Mouse (Mus musculus) intestine, embryonic 15.5 days (tissue): ENCODE data around the gene Zfp366. TPM values are rescaled to one million over a fixed set of nuclear protein-coding genes. Genes with fewer than 3 reads are reported as not detected.
"Not testable (repeated sequence)": the region's sequence is repeated elsewhere in the genome, so short reads cannot be mapped to it uniquely, and the experiment has no call there.

ENCODE experiments used
- ATAC-seq: fragments of 200-750 bp; cut with Nextera tagmentation; 2 replicates; pipeline ENCODE4 v1.8.0; 2017; ENCODE audit warnings: moderate TSS enrichment, moderate library complexity
- H3K27ac ChIP-seq: fragments of 300-500 bp; sonication (generic); 2 replicates; pipeline ENCODE4 v1.5.1; 2015; ENCODE audit warnings: mild to moderate bottlenecking, inconsistent platforms
- H3K27me3 ChIP-seq: fragments of 300-500 bp; sonication (generic); replicated peaks from 2 replicates; pipeline ENCODE4 v1.6.1; 2015; ENCODE audit warnings: inconsistent platforms
- H3K36me3 ChIP-seq: fragments of 300-500 bp; sonication (generic); 2 replicates; pipeline ENCODE4 v1.6.1; 2015; ENCODE audit warnings: inconsistent platforms
- H3K4me1 ChIP-seq: fragments of 300-500 bp; sonication (generic); replicated peaks from 2 replicates; pipeline ENCODE4 v1.6.1; 2015; ENCODE audit warnings: inconsistent platforms
- H3K4me2 ChIP-seq: fragments of 300-500 bp; sonication (generic); replicated peaks from 2 replicates; pipeline ENCODE4 v1.6.1; 2015; ENCODE audit warnings: mild to moderate bottlenecking, inconsistent platforms
- H3K4me3 ChIP-seq: fragments of 300-500 bp; sonication (generic); replicated peaks from 2 replicates; pipeline ENCODE4 v1.5.1; 2015; ENCODE audit warnings: inconsistent platforms
- H3K9ac ChIP-seq: fragments of 300-500 bp; sonication (generic); 2 replicates; pipeline ENCODE4 v1.6.1; 2015; ENCODE audit warnings: inconsistent platforms
- H3K9me3 ChIP-seq: fragments of 300-500 bp; sonication (generic); 2 replicates; pipeline ENCODE4 v1.6.1; 2016; ENCODE audit warnings: inconsistent platforms
- WGBS: fragments of 180-500 bp; shearing (Covaris S2); methylation state at CpG from one replicate; pipeline ENCODE4 v1.1.7; 2015; 5-methylcytosine and 5-hydroxymethylcytosine counted together
- polyA plus RNA-seq: library from polyadenylated mRNA; unstranded; fragments of >200 nt; fragmentation: Nextera tagmentation; extraction: Ambion mirVana; gene quantifications from 2 replicates; pipeline ENCODE4 v1.2.1, GENCODE M21; 2015

Zfp366 gene
- polyA plus RNA-seq, 1 experiment from 2014 or later, result 0.48 TPM

DNA sequence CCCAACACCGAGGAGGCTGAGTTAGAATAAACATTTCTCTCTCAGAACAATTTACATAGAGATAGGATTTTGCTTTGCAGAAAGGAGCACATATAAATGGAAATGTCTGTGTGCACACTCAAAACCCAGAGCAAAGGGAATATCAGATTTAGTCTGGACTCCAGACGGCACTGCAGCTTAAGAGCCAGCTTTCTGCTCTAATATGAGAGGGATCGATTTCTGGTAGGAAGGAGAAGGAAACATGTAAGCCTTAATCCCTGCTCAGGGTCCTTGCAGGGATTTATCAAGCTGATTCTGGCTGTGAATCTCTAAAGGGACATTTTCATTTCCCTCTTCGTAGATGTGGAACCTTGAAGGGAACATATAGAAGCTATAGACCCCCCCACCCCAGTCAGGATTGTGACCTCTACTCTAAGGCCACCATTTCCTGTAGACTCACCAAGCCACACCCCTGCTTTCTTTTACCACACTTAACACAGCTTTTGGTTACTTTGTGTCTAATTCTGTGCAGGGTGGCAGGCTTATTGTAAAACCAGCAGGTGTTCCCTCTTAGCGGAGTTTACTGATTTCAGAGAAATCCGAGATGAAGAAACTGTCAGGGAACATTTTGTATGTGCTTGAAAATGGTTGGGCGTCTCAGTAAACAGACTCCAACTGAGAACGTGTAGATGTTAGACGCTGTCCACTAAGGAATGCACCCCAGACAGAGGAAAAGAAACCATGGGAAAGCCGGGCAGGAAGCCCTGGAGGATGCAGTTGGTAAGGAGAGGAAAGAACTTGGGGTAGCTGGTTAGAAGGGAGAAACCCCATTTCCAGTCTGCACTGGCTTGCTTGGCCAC is 20.9 kb upstream of the Zfp366 start:
- H3K9ac ChIP-seq, result no peak overlapping the region
- no peaks in the 10 kb centered on the region for H3K27me3 ChIP-seq
- no peaks in the 10 kb centered on the region for H3K9me3 ChIP-seq
- peaks cover 6% of the 10 kb centered on the region; the same call in 1 of the 2 replicates for H3K4me1 ChIP-seq
- H3K27ac ChIP-seq, result 0 out of 2 replicates have a peak overlapping the region, but pooled peaks have one; percentile 14
- no peak for ATAC-seq
- 29% methylated on average over 10 of the region's 10 CpGs for WGBS
- no peak overlapping the region for H3K4me2 ChIP-seq
- H3K36me3 ChIP-seq, result no peaks in the 10 kb centered on the region
- no peak overlapping the region for H3K4me3 ChIP-seq

DNA sequence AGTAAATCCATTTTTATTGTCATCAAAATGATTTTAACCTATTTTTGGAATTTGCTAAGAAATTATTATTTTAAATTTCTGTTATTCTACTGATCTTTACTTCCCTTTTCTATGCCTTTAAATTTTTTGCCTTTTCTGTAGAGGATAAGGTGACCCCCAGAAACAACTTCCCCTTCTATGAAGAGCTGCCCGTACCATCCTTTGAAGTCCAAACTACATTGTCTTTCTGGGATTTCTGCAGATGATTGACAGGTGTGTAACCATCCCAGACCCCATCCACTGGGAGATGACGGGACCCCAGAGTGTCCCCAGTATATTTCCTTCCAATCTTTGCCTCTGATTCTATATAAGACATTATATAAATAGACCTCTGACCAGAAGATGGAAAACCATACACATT is 20.3 kb upstream of the Zfp366 start:
- 0 out of 2 replicates have a peak overlapping the region, but pooled peaks have one; percentile 14 for H3K27ac ChIP-seq
- no peak for ATAC-seq

DNA sequence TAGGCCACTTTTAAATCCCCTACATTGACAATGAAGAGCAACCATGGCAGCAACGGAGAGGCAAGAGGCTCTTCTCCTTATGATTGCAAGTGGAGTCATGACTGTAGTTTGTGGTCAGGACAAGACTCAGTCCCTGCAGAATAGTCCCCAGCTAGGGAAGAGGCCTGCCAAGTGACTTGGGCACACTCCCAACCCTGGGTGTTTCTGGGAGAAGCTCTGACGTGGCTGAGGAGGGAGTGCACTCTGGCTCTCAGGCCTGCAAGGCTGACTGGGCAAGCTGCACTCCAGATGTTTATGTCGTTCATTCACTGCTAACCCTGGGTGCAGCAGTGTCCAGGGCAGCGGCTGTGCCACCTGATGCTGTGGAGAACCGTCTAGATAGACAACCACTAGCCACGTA is 15.2 kb upstream of the Zfp366 start:
- no peaks in the 10 kb centered on the region for H3K4me1 ChIP-seq
- H3K27me3 ChIP-seq, result no peaks in the 10 kb centered on the region
- no peaks in the 10 kb centered on the region for H3K9me3 ChIP-seq
- no peak overlapping the region for H3K27ac ChIP-seq
- H3K4me2 ChIP-seq, result no peak overlapping the region
- H3K36me3 ChIP-seq, result no peaks in the 10 kb centered on the region
- ATAC-seq, result no peak
- 73% methylated on average over 6 of the region's 6 CpGs for WGBS
- H3K4me3 ChIP-seq, result no peak overlapping the region
- H3K9ac ChIP-seq, result no peak overlapping the region

More for the DNA sequence above, 20.3 kb upstream of the Zfp366 start:
- H3K9me3 ChIP-seq, result no peaks in the 10 kb centered on the region
- H3K4me3 ChIP-seq, result no peak overlapping the region
- 74% methylated on average over 2 of the region's 2 CpGs for WGBS
- H3K4me2 ChIP-seq, result no peak overlapping the region
- H3K27me3 ChIP-seq, result no peaks in the 10 kb centered on the region
- H3K9ac ChIP-seq, result no peak overlapping the region
- H3K4me1 ChIP-seq, result peaks cover 6% of the 10 kb centered on the region; the same call in 1 of the 2 replicates
- H3K36me3 ChIP-seq, result no peaks in the 10 kb centered on the region

DNA sequence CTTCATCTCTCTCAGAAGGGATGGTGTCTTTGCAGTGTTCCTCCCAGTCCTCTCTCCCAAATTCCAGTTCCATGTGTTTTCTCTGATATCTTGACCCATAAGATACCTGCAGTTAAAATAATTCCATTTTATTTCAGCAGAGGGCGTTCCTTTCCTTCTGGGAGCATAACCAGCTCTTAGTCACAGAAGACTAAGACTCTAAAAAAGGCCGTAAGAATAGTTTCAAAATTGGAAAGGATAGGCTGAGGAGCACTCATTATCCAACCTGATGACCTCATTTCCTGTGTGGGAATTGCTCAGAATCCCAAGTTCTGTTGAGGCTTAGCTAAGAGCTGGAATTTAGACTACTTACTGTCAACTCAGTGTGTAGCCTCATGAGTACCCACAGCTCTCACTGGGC is 14.3 kb upstream of the Zfp366 start:
- H3K36me3 ChIP-seq, result no peaks in the 10 kb centered on the region
- H3K27me3 ChIP-seq, result no peaks in the 10 kb centered on the region
- WGBS, result 35% methylated on average over 2 of the region's 2 CpGs

DNA sequence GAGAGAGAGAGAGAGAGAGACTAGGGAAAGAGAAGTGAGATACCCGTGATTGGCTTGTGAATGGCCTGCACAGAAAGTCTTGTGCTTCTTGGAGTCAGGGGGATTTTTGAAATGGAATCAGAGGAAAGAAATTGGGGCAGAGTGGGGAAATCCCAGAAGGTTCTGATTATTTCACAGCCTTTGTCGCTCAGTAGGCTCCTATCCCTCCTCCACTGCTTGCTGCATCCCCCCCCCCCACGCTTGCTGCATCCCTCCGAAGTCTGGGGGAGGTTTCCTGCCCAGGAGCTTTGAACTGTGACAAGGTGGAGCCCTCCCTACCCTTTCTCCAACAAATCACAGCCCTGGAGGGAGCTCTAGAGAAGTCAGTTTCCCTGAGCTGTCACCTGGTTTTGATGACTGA is 10.8 kb upstream of the Zfp366 start:
- Histone ChIP-seq H3K9me3 (no peaks in the 10 kb centered on the region), H3K9ac (no peak overlapping the region), H3K4me2 (no peak overlapping the region), H3K27me3 (no peaks in the 10 kb centered on the region), H3K27ac (no peak overlapping the region), H3K36me3 (no peaks in the 10 kb centered on the region), H3K4me3 (no peak overlapping the region), H3K4me1 (0 out of 2 replicates have a peak, but pooled peaks cover 3% of the 10 kb centered on the region)
- ATAC-seq, result no peak
- WGBS, result 57% methylated on average over 4 of the region's 4 CpGs

More for the DNA sequence above, 14.3 kb upstream of the Zfp366 start:
- H3K4me3 ChIP-seq, result no peak overlapping the region
- ATAC-seq, result no peak
- no peak overlapping the region for H3K9ac ChIP-seq
- 0 out of 2 replicates have a peak, but pooled peaks cover 3% of the 10 kb centered on the region for H3K4me1 ChIP-seq
- no peak overlapping the region for H3K27ac ChIP-seq
- no peak overlapping the region for H3K4me2 ChIP-seq
- H3K9me3 ChIP-seq, result no peaks in the 10 kb centered on the region

DNA sequence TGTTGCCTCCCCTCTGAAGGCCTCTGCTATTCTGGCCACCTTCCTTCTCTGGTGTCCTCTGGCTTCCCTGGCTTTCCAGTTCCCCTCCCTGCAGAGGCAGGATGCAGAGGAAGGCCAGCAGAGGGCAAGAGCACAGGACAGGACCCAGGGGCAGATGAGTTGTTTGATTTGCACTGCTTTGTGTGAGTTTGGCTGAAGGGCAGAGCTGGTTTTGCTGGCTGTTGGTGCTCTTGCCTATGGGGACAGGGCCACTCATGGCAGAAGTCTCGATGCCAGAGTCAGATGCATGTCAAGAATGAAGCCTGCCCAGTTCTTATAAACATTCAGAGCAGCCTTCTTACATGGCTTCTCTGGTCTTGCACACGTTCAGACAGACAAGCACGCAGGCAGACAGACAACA is 1.8 kb upstream of the Zfp366 start:
- ATAC-seq, H3K9me3 ChIP-seq, H3K36me3 ChIP-seq, H3K27ac ChIP-seq, H3K27me3 ChIP-seq, H3K4me2 ChIP-seq, H3K9ac ChIP-seq, H3K4me3 ChIP-seq, H3K4me1 ChIP-seq: not testable (repeated sequence)
- WGBS, result 80% methylated on average over 3 of the region's 3 CpGs

DNA sequence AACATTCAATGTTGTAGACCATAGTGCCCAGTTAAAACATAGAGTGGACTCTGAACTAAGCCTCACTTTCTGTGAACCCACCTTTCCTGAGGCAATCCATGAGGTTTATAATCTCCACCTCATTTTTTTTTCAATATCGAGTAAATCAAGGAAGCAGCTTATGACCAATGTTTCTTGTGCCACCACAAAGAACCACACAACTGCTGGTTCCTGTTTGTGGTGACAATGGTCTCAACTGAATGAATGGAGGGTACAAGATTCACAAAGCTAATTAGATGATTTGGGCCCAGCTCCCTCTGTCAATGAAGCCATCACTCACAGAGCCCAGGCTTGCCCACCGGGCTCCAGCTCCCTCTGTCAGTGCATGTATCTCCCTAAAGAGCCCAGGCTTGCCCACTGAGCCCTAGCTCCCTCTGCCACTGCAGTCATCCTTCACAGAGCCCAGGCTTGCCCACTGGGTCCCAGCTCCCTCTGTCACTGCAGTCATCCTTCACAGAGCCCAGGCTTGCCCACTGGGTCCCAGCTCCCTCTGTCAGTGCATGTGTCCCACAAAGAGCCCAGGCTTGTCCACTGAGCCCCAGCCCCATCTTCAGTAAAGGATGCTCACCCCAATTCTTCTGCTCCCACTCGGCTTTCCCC is 1.2 kb upstream of the Zfp366 start:
- H3K4me3 ChIP-seq, result no peak overlapping the region
- H3K27ac ChIP-seq, result no peak overlapping the region
- H3K9ac ChIP-seq, result no peak overlapping the region
- no peaks in the 10 kb centered on the region for H3K36me3 ChIP-seq
- no peaks in the 10 kb centered on the region for H3K9me3 ChIP-seq
- 76% methylated on average over 3 of the region's 3 CpGs for WGBS
- no peaks in the 10 kb centered on the region for H3K4me1 ChIP-seq
- no peak for ATAC-seq
- H3K27me3 ChIP-seq, result no peaks in the 10 kb centered on the region
- H3K4me2 ChIP-seq, result no peak overlapping the region

DNA sequence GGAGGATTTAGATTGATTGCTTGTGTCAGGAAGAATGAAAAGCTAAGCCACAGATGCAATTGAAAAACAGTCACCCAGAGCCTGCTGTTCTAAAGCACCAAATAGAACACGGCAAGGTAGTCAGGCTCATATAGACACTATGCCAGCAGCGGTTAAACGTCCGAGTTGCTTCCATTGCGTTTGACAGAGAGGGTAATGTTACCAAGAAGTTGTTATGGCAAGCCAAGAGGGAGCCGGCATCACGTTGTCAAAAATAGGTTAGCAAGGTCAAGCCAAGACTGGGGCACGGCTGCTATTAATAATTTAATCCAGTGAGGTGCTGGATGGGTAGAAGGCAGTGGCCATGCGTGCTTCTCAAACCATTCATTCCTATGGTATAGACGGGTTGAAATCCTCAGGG is 950 bp downstream of the Zfp366 start:
- no peak for ATAC-seq
- Histone ChIP-seq H3K9ac (no peak overlapping the region), H3K27me3 (no peaks in the 10 kb centered on the region), H3K9me3 (no peaks in the 10 kb centered on the region), H3K27ac (no peak overlapping the region), H3K36me3 (no peaks in the 10 kb centered on the region), H3K4me3 (no peak overlapping the region), H3K4me2 (no peak overlapping the region), H3K4me1 (no peaks in the 10 kb centered on the region)
- WGBS, result 79% methylated on average over 10 of the region's 10 CpGs

DNA sequence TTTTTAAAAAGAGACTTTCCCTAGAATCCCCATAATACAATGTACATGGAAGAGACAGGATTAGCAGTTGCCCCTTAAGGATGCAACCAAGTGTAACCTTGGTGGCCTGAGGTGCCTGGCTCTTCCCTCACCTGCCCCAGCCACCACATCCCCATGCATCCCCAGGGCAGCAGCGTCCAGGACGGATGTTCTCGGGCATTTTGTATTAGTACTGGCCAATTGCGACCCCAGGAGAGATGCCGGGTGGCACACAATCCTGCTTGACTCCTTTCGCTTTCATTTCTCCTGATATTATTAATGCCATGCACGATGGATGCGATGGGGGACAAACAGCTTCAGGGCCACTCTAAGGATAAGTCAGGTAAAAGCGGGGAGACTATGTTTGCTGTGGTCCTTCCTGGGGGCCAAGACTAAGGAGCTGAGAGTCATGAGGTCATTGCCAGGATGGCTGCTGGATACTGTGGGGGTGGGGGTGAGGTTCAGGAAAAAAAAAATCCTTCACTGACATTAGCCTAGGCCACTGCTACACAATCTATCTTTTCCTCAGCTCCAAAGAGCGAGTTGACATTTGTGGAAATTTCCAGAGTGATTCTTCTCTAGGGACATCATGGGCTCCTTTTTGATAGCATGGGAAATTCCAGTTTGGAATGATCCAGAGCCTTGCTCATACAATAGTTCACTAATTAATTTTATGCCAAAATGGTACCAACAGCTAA is 1.7 kb downstream of the Zfp366 start:
- ATAC-seq, result no peak
- peak overlapping the region; percentile 12; the same call in 1 of the 2 replicates for H3K4me3 ChIP-seq
- H3K4me2 ChIP-seq, result 0 out of 2 replicates have a peak overlapping the region, but pooled peaks have one; percentile 17
- H3K36me3 ChIP-seq, result no peaks in the 10 kb centered on the region
- no peak overlapping the region for H3K9ac ChIP-seq
- no peaks in the 10 kb centered on the region for H3K4me1 ChIP-seq
- WGBS, result 85% methylated on average over 10 of the region's 10 CpGs
- H3K27me3 ChIP-seq, result no peaks in the 10 kb centered on the region
- H3K27ac ChIP-seq, result no peak overlapping the region
- no peaks in the 10 kb centered on the region for H3K9me3 ChIP-seq

DNA sequence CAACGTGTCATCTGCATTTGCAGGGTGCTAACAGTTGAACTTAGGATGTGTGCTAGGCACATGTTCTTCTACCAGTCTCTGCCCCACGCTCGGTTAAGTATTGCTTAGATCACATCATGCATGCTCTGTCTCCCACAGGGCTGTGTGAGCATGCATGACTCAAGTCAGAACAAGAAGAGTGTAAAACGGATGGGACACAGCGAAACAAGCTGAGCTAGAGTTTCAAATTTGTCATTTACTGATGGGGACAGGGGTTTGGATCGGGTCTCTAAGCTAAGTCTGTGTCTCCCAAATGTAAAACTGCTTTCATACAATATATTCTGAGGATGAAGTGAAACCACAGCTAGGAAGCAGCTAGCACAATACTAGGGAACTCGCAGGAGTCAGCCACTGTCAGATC is 2.2 kb downstream of the Zfp366 start:
- Histone ChIP-seq H3K9ac (no peak overlapping the region), H3K27ac (no peak overlapping the region), H3K9me3 (no peaks in the 10 kb centered on the region), H3K4me2 (no peak overlapping the region), H3K4me3 (no peak overlapping the region), H3K4me1 (no peaks in the 10 kb centered on the region), H3K36me3 (no peaks in the 10 kb centered on the region), H3K27me3 (no peaks in the 10 kb centered on the region)
- 87% methylated on average over 7 of the region's 7 CpGs for WGBS
- no peak for ATAC-seq

DNA sequence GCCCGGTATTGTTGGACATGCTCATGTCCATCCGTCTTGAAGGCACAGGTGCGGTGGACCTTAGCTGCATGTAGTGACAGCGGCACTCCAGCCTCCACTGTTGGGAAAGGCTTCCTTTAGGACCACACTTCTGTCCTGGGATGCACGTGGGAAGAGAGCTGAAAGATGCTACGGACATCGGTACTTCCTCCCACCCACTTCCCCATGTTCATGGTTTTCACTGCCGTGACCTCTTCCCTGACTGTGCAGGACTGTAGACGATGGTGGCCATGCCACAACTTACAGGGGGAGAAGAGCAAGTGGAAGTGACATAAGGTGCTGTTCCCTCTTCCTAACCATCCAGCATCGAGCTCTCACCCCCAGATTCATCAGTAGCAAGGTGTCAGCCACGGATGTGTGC is 2.8 kb downstream of the Zfp366 start:
- no peak overlapping the region for H3K9ac ChIP-seq
- no peaks in the 10 kb centered on the region for H3K4me1 ChIP-seq
- no peak for ATAC-seq
- H3K27ac ChIP-seq, result no peak overlapping the region
- H3K4me3 ChIP-seq, result no peak overlapping the region
- H3K4me2 ChIP-seq, result no peak overlapping the region
- H3K27me3 ChIP-seq, result no peaks in the 10 kb centered on the region
- no peaks in the 10 kb centered on the region for H3K36me3 ChIP-seq
- 89% methylated on average over 11 of the region's 11 CpGs for WGBS
- no peaks in the 10 kb centered on the region for H3K9me3 ChIP-seq

DNA sequence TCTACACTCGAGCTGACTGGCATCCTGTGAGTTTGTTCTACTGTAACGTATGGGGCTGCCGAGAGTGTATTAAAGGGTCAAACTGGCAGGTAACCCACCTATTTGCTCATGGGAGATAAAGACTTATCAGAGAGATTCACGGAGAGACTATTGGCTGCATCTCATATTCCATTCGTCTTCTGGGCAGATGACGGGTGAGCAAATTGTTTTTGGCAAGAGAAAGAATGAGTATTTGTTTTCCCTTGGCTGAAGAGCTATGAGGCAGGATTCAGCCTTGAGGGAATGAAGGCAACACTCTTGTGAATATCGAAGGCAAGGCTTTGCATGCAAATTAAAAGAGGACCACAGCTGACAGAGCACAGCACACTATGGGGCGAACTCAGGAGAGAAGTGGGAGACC is 4.0 kb downstream of the Zfp366 start:
- no peak for ATAC-seq
- Histone ChIP-seq H3K4me2 (no peak overlapping the region), H3K4me3 (no peak overlapping the region), H3K27ac (no peak overlapping the region), H3K36me3 (no peaks in the 10 kb centered on the region), H3K9ac (no peak overlapping the region), H3K27me3 (no peaks in the 10 kb centered on the region), H3K9me3 (no peaks in the 10 kb centered on the region), H3K4me1 (no peaks in the 10 kb centered on the region)
- 60% methylated on average over 8 of the region's 8 CpGs for WGBS
